Mouse (Mus musculus) kidney, adult 18-20 months (tissue): ENCODE data around the gene Cfap61.

Experiments used
- DNase-seq: peaks from one replicate; pipeline ENCODE4 v3.0.0; 2021

The Cfap61 gene

DNA sequence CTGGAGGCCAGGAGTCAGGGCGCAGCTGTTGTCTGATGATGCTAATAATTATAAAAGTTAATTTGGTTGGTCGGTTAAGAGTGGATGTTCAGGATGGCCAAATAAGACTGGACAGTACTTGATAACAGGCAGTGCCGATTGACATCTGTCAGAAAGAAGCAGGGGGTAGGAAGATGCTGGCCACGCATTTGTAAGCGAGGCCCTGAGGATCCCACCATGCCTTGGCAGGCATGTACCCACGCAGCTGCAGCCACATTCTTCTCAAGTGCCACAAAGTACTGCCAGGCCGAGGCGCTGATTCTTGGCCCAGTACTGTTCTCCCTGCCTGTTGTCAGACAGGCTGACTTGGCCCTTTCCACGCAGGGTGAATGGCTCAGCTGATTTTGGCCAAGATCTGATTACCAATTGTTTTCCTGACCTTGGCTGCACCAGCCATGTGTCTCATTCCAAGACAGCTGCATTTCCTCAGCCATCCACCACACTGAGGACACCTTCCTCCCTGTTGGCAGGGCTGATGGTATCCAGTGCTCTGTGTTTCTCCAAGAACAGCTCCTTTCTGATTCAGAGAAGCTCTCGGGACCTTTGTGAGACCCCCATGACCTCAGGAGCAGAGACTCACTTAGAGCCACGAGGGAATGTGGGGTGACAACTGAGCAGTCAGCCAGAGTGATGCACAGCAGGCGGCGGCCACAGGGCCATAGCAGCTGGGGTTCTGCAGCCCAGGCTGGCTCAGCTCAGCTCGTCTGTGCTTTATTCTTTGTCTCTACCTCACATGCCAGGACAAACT is 233.6 kb downstream of the Cfap61 start:
- no peak for DNase-seq

- no peak for DNase-seq
Measured at GRCm38 (mm10) chr2:146169492-146169891, 234.9 kb downstream of the Cfap61 start.

GRCm38 (mm10) chr2:146172106-146172505 is 237.5 kb downstream of the Cfap61 start:
- DNase-seq = no peak

DNA sequence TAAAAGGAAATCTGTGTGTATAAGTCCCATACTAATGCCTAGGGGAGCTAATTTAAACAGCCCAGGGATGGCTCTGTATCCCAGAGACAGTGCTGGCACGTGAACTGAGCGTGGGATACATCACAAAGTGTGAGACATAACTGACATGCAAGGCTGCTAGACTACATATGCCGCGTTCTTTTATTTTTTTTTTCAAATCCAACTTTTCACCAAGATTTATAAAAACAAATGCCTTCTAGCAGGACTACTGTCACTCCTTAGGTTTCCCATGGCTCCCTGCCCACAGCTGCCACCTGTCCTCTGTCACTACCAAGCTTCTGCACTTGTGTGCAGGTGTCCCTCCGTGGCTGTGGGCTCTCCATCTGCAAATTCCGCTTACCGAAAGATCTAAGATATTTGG is 239.6 kb downstream of the Cfap61 start:
- no peak for DNase-seq

GRCm38 (mm10) chr2:146178718-146179117 is 244.1 kb downstream of the Cfap61 start:
- DNase-seq = no peak

DNA sequence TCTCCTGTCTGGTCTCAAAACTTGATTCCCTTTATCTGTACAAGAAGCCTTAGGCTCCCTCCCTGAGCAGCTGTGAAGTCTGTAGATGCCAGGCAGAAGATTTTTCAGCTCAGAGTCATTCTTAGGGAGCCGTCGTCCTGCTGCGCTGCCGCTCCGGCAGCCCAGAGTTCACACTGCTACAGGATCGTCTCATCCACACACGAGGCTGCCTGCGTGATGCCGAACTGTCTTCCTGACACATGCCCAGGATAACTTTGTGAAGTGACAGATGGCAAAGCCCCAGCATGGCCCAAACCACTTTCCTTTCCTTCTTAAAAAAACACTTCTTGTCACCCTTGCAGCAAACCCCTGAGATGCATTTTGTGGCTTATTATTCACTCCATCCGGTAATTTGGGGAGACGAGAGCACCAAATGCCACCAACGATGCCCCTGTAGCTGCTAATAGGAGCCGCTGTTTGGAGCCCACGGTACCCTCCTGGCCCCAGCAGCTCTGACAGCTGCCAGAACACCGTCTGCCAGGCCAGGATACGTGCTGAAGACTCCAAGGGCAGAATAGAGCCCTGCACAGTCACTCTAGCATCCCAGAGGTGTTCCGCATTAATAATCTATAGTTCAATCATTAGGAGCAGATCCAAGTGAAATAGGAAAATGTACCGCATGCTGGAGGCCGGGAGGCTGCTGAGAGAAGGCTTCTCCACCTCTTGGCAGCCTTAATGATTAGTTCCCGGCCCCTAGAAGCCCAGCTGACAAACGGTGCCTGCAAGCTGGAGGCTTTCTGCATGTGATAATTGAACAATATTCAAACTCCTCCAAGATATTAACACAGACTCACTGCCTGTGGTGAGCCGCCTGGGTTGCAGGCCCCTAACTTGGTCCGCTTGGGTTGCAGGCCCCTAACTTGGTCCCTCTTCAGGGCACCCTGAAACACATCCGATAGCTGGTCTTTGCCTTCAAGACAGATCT is 249.5 kb downstream of the Cfap61 start:
- DNase-seq = no peak

- DNase-seq = no peak
Measured at GRCm38 (mm10) chr2:146196126-146196525, 261.5 kb downstream of the Cfap61 start.

GRCm38 (mm10) chr2:146197947-146198346 is 263.4 kb downstream of the Cfap61 start:
- no peak for DNase-seq

- no peak for DNase-seq
Measured at GRCm38 (mm10) chr2:146210968-146211367, 276.4 kb downstream of the Cfap61 start.

- DNase-seq = peak; percentile 27
Measured at GRCm38 (mm10) chr2:146214715-146215114, 280.1 kb downstream of the Cfap61 start.

DNA sequence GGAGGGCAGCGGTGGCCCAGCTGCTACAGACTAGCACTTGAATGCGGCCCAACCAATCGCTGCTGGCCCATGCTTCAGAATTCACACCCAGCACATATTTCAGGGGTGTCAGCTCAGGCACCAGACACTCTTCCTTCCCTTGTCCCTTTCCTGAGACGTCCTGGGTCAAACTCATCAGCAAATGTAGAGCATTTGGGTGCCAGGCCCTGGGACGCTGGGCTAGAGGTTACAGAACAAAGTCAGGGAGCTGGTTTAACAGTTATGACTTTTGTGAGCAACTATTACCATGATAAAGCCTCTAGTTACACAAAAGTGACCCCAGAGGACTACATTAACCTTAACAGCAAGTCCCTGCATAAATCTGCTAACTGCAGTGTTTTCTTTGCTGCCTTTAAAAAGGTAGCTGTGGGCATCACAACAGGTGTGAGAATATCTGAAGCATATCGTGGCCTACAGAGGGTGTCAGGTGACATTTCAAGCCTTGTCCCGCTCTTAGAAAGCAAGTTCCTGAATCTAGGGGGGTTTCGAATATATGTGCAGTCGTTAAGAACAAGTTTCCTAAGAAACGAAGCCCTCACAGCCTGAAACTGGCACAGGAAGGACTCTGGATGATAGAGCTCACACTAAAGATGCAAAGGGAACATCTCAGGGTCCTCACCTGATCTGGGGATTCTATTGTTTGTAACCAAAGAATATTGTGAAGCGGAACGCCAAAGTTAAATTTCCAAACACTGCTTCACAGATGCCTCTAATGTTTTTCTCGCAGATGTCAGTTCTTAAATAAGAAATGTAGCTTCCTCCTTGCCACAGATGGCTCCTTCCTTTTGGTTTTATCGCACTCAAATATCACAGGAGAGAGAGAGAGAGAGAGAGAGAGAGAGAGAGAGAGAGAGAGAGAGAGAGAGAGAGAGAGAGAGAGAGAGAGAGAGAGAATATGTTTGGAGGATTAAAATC is 281.8 kb downstream of the Cfap61 start:
- DNase-seq = no peak

GRCm38 (mm10) chr2:146217227-146217980 is 282.8 kb downstream of the Cfap61 start:
- DNase-seq = no peak

DNA sequence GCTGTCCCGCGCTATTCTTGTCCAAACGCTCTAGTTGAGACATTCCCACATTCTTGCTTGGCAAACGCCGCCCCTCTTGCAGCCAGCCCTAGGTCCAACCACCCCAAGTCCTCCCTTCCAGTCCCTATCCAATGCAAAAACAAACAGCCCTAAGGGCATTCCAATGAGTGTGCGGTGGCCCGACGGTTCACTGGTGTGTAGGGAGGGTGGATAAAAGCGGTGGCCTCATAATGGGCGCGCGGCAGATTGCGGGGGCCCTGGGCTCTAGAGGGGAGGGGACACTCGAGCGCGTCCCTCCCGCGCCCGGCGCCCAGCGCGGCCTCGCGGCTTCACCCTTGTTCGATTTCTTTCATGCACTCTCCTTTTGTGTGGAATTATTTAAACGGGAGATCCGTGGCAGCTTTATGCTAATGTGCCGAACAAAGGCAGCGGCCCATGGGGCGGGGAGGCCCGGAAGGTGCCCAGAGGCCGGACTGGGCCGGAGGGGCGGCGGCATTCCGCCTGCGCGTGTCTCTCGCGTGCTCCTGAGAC is 283.6 kb downstream of the Cfap61 start:
- peak; percentile 20 for DNase-seq

GRCm38 (mm10) chr2:146218881-146219535 is 284.4 kb downstream of the Cfap61 start:
- DNase-seq = peak; percentile 12

GRCm38 (mm10) chr2:146219791-146220190 is 285.2 kb downstream of the Cfap61 start:
- no peak for DNase-seq

DNA sequence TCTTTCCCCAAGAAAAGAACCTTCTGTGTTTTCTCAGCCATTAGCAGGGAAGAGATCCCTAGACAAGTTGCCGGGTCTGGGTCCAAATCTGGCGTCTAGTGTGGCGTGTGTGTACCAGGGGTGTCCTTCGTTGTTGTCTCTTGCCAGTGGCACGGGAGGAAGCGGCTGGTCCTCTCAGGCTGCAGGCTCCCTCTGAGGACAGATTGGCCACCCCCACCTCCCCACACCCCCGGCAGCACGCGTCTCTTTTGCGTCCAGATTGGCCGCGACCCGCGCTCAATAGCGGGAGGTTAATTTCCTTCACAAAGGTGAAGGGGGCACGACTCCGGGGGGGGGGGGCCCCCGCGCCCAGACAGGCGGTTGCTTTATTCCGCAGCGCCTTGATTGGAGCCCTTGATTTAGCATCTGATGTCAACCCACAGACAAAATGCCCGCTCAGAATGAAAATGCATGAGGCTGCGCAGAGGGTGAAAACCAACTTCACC is 286.0 kb downstream of the Cfap61 start:
- no peak for DNase-seq

DNA sequence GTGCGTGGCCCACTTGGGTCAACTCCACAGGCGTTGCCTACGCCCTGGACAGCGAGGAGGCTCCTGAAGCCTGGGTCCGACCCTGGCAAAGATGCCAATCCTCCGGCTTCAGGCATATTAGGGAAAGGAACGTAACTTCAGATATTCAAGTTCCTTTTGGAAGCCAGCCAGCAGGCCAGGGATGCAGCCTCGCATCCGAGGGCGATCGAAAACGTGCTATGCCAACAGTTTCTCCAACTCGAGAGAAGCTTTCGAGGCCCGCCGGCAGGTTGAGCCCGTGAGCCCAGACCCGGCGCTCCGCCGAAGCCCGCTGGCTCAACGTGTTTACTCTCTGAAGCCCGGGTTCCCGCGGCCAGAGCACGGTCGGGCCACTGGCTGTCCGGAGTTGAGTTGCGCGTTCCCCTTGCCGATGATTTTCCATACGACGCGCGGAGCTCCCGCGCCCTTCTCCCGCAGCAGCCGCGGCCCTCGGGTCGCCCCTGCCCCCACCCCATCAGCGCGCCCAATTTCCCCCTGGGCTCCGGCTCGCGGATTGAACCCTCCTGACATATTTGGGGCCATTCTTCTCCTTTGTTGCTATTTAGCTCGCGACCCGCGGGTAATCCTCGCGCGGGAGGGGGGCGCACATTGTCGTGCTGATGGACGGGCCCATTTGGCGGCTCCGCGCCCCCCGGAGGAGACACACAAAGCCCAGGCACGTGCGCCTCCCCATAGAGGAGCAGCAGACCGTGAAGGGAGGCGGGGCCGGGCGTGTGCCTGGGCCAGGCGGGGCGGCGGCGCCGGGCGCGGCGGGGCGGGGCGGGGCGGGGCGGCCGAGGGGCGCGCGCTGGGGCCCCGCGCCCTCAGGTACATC is 286.7 kb downstream of the Cfap61 start, which contains the start of gene Insm1:
Gene Insm1, plus strand, starts transcription at position 846 of the 853 bp plus-strand sequence.
- DNase-seq = peak; percentile 49

DNA sequence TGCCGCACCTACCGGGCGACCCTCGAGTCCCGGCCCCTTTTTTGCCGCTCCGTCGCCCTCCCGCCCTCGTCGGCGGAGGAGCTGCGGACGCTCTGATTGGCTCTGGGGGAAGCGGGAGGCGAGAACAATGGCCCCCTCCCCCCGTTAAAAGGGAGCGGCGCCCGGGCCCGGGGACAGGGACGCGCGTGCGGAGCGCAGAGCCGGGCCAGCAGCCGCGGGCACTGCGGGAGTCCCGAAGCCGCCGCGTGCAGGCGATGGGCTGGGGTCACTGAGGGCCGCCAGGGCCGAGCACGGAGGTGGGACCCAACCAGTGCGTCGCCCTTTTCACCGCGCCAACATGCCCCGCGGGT is 287.3 kb downstream of the Cfap61 start:
- no peak for DNase-seq

- no peak for DNase-seq
Measured at GRCm38 (mm10) chr2:146222279-146223175, 287.9 kb downstream of the Cfap61 start.
